Mouse (Mus musculus): ENCODE results near the gene Mst1r.
A peak's percentile ranks its signal among the peaks of the same experiment; 100 is the strongest.

Mst1r gene

GRCm38 (mm10) chr9:107955613-107956289 is 49.1 kb downstream of the Mst1r start:
- no peak for DNase-seq

DNA sequence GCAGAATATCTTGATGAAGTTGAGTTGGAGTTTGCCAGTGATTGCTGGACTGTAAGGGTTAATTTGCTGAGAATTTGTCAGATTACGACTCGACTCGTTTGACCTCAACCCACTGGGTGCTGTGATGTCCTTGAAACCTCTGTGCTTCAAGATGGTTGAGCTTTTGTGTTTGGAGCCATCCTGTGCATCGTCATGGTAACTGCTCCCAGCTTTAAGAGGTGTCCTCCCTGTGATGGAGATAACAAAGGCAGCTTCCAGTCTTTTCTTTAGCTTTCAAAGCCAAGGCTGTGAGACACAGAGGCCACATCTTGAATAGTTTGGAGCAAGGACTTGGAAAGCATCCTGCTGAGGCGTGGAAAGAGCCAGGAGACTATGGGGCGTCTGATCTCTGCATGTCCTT is 50.5 kb downstream of the Mst1r start:
- no peak for DNase-seq

GRCm38 (mm10) chr9:107959896-107960295 is 53.2 kb downstream of the Mst1r start:
- DNase-seq = no peak

DNA sequence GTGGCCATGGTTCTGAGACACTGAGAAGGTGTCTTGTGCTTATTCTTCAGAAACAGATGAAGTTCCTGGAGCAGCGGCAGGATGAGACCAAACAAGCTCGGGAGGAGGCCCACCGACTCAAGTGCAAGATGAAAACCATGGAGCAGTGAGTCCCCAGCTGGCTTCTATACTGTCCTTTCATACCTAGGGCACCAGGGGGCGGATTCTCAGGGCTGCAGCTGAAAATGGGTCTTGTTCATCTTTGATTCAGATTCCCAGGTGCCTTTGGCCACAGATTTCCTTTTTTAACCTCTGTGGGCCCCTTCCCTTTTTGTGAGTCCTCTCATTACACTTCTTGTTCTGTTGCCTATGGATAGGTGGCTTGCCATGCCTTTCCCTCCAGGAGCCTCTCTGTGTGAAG is 54.3 kb downstream of the Mst1r start:
- no peak for DNase-seq

GRCm38 (mm10) chr9:107961351-107961762 is 54.7 kb downstream of the Mst1r start:
- no peak for DNase-seq

DNA sequence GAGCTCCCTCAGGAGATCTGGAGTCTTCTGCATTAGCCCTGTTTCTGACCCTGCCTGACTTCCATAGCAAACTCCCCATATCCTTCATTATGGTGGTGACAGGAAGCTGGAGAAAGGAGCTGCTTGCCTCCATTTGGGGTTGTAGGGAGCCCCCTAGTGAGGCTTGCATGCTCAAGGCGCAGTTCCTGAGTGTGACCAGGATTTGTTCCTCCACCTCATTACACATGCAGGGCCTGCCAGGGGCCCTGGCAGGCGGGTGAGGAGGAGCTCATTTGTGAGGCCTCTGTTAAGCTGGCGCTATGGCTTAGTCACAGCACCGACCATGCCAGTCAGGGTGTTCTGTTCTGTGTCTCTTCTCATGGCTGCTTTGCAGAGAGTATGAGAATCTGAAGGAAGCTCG is 55.2 kb downstream of the Mst1r start:
- DNase-seq = no peak

DNA sequence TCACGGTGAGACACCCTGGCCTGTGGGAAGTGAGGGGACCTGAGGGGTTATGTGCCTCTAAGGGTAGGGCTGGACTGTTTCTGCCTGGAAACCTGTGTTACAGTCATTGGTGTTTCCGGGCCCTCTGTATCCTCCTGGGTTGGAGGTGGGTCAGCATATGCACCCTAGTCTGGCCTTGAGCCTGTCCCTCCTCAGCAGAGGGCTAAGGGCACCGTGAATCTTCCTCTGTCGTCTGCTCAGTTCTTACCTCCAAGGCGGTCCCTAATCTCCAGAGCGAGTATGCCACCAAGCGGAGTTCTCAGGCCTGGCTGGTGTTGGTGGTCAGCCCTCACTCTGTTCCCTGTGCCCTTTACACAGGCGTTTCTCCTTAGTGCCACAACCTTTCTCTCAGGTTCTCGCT is 56.2 kb downstream of the Mst1r start:
- no peak for DNase-seq

- peak; percentile 88 for DNase-seq
Measured at GRCm38 (mm10) chr9:107963700-107964099, 57.0 kb downstream of the Mst1r start.

GRCm38 (mm10) chr9:107964681-107965080 is 58.0 kb downstream of the Mst1r start:
- DNase-seq = no peak

- DNase-seq = no peak
Measured at GRCm38 (mm10) chr9:107966676-107967075, 60.0 kb downstream of the Mst1r start.

- peak; percentile 44 for DNase-seq
Measured at GRCm38 (mm10) chr9:107967437-107967836, 60.8 kb downstream of the Mst1r start.

- DNase-seq = no peak
Measured at GRCm38 (mm10) chr9:107968531-107968930, 61.9 kb downstream of the Mst1r start.
